In genomic region chr8:111171661-111172060, GRCm38 (mm10) we compare ENCODE assay signal across 20 mouse cellular contexts.
DNase-seq lines count a peak whose midpoint lies in the region; ATAC-seq lines count a peak whose summit lies in the region.
"Had no signal": no experiment of that assay in that cellular context is flagged by ENCODE, and none has a peak within 500 bp of the region (broad histone marks: within the 10 kb centered on the region; RNA-seq: fewer than 3 reads in every experiment).

No protein-coding gene starts in this region.

- no peaks in the 10 kb centered on the region for H3K9me3 ChIP-seq in forebrain, embryonic 14.5 days (replicated peaks; ENCODE audit: control insufficient read depth, low read length)
- no peaks in the 10 kb centered on the region for H3K9me3 ChIP-seq in forebrain, embryonic 11.5 days (ENCODE audit: control insufficient read depth, low read length)
- H3K9me3 ChIP-seq: embryonic facial prominence, embryonic 13.5 days; heart, embryonic 15.5 days; hindbrain, embryonic 13.5 days had no signal

- peaks cover 88% of the 10 kb centered on the region for H3K36me3 ChIP-seq in forebrain, embryonic 14.5 days (ENCODE audit: control insufficient read depth, insufficient read depth, low read length)
- no peaks in the 10 kb centered on the region; the same call in 1 of the 2 replicates for H3K36me3 ChIP-seq in forebrain, embryonic 11.5 days (ENCODE audit: control insufficient read depth, insufficient read depth, low read length)

- H3K4me1 ChIP-seq in forebrain, embryonic 14.5 days (ENCODE audit: control insufficient read depth, insufficient read depth, low read length): no peaks in the 10 kb centered on the region
- no peaks in the 10 kb centered on the region for H3K4me1 ChIP-seq in forebrain, embryonic 11.5 days (replicated peaks; ENCODE audit: control insufficient read depth, insufficient read depth, low read length)
- H3K4me1 ChIP-seq: embryonic facial prominence, embryonic 13.5 days; heart, embryonic 15.5 days; hindbrain, embryonic 13.5 days had no signal

- no peak overlapping the region for H3K9ac ChIP-seq in forebrain, embryonic 14.5 days (ENCODE audit: low read length)
- H3K9ac ChIP-seq in forebrain, embryonic 11.5 days (ENCODE audit: low read length): no peak overlapping the region
- H3K9ac ChIP-seq: embryonic facial prominence, embryonic 13.5 days; heart, embryonic 15.5 days; hindbrain, embryonic 13.5 days had no signal

- H3K4me3 ChIP-seq in forebrain, embryonic 14.5 days (ENCODE audit: low read depth, low read length): no peak overlapping the region
- no peak overlapping the region for H3K4me3 ChIP-seq in forebrain, embryonic 11.5 days (ENCODE audit: low read depth, low read length)
- H3K4me3 ChIP-seq: embryonic facial prominence, embryonic 13.5 days; heart, adult 2 months; heart, embryonic 15.5 days; hindbrain, embryonic 13.5 days had no signal

- H3K27ac ChIP-seq in forebrain, embryonic 14.5 days (ENCODE audit: low read depth, low read length): no peak overlapping the region; the same call in 1 of the 2 replicates
- H3K27ac ChIP-seq in forebrain, embryonic 11.5 days (ENCODE audit: low read depth, low read length): no peak overlapping the region
- H3K27ac ChIP-seq: embryonic facial prominence, embryonic 13.5 days; heart, adult 2 months; heart, embryonic 15.5 days; hindbrain, embryonic 13.5 days had no signal

- WGBS in forebrain, embryonic 14.5 days: 60% methylated on average over 5 of the region's 5 CpGs
- 89% methylated on average over 5 of the region's 5 CpGs for WGBS in forebrain, embryonic 11.5 days

- peak; percentile 77 for ATAC-seq in forebrain, embryonic 14.5 days
- ATAC-seq in forebrain, embryonic 11.5 days (replicated peaks; ENCODE audit: low FRiP score): no peak
- ATAC-seq: activated CD4-positive, CD25-positive, alpha-beta regulatory T cell, adult 4 months had no signal

- H3K4me2 ChIP-seq in forebrain, embryonic 14.5 days (ENCODE audit: low read length): no peak overlapping the region
- H3K4me2 ChIP-seq in forebrain, embryonic 11.5 days (ENCODE audit: low read depth, low read length, severe bottlenecking): no peak overlapping the region
- H3K4me2 ChIP-seq: embryonic facial prominence, embryonic 13.5 days; heart, embryonic 11.5 days; heart, embryonic 15.5 days; hindbrain, embryonic 13.5 days had no signal

- no peaks in the 10 kb centered on the region for H3K27me3 ChIP-seq in forebrain, embryonic 14.5 days (replicated peaks; ENCODE audit: control insufficient read depth, insufficient read depth, low read length)
- H3K27me3 ChIP-seq in forebrain, embryonic 11.5 days (ENCODE audit: control insufficient read depth, insufficient read depth, low read length): no peaks in the 10 kb centered on the region
- H3K27me3 ChIP-seq: embryonic facial prominence, embryonic 13.5 days; heart, embryonic 15.5 days; hindbrain, embryonic 13.5 days had no signal

- peak; percentile 55 for DNase-seq in forebrain, embryonic 14.5 days (ENCODE audit: low spot score)
- no peak for DNase-seq in forebrain, embryonic 11.5 days (ENCODE audit: low spot score)
- peak; percentile 51 for DNase-seq in kidney, adult 11 months
- DNase-seq in kidney, postnatal 10 days: no peak
- peak; percentile 38 for DNase-seq in kidney, adult 9 months
- DNase-seq in kidney, postnatal 4 days: no peak
- peak; percentile 18 for DNase-seq in ZHBTc4 (ENCODE audit: low read depth, low spot score)
- DNase-seq in frontal cortex, postnatal 25 days (ENCODE audit: low spot score in 2 of 2): no peak
- DNase-seq: adrenal gland, postnatal 14 days; cerebellum, adult 18-20 months; cerebellum, adult 9-11 months; cerebellum, postnatal 36 days; gastrocnemius, postnatal 14 days; heart, adult 2 months; heart, postnatal 14 days had no signal

Comparison
In these comparisons a context has a peak if more than half of its experiments do, and no peak if none do; other contexts are left out.
1. DNase-seq: peak in forebrain, embryonic 14.5 days (single experiment), kidney, adult 11 months (single experiment), kidney, adult 9 months (single experiment) and ZHBTc4 (single experiment); none in forebrain, embryonic 11.5 days (single experiment), kidney, postnatal 10 days (single experiment), kidney, postnatal 4 days (0 of 2) and frontal cortex, postnatal 25 days (0 of 2).